9 mouse cellular contexts compared by ENCODE assay signal in the genomic region with DNA sequence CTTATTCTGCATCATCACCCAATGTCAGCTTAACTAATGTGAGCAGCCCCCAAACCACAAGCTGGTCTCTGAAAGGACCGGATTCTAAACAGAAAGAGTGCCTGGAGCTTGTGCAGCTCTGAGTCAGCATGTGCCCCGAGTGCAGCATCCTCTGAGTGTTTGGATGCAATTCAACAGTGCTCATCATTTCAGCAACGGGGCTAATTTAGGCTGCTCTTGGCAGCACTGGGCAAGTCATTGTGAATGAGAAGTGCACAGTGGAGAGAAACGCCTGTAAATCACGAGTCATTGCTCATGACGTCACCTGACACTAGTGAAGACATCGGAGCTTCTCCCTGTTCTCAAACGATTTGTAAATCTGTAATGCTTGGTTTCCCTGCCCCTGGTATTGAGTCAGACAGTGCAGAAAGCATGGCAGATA. TPM values are rescaled to one million over a fixed set of nuclear protein-coding genes. Genes with fewer than 3 reads are reported as not detected.
DNase-seq lines count a peak whose midpoint lies in the region; ATAC-seq and TF ChIP-seq lines count a peak whose summit lies in the region.
"Had no signal": no experiment of that assay in that cellular context is flagged by ENCODE, and none has a peak within 500 bp of the region (broad histone marks: within the 10 kb centered on the region; RNA-seq: fewer than 3 reads in every experiment).

No protein-coding gene starts in this region.

- no peak overlapping the region for H3K9ac ChIP-seq in forebrain, embryonic 15.5 days (replicated peaks)

- no peak for ATAC-seq in forebrain, embryonic 15.5 days (replicated peaks)

- TF ChIP-seq CTCF in spleen, adult 2 months (IDR thresholded peaks at IDR 0.05; ENCODE audit: extremely low read depth, insufficient read depth, insufficient read length, insufficient replicate concordance) = no peak
- TF ChIP-seq CTCF in cortical plate, adult 2 months (IDR thresholded peaks at IDR 0.05; ENCODE audit: extremely low read depth, insufficient read depth, low read length) = no peak

- no peaks in the 10 kb centered on the region for H3K27me3 ChIP-seq in spleen, adult 2 months (ENCODE audit: control insufficient read depth, insufficient read depth, low read length)
- H3K27me3 ChIP-seq in forebrain, embryonic 15.5 days = no peaks in the 10 kb centered on the region

- no peak for DNase-seq in spleen, adult 2 months (ENCODE audit: low read depth in 1 of 2, low spot score in 2 of 2)
- DNase-seq in spleen, postnatal 10 days (ENCODE audit: low spot score in 2 of 2) = no peak
- peak; percentile 86 for DNase-seq in layer of hippocampus, adult 9-11 months
- DNase-seq in embryo, embryonic 11 days = no peak
- DNase-seq in urinary bladder, postnatal 36 days (ENCODE audit: low spot score in 2 of 2) = no peak
- DNase-seq: adrenal gland, postnatal 25 days; lung, adult 2 months had no signal

- H3K4me3 ChIP-seq in spleen, adult 2 months (ENCODE audit: extremely low read depth, insufficient read depth, insufficient read length) = no peak overlapping the region
- no peak overlapping the region for H3K4me3 ChIP-seq in cortical plate, adult 2 months (ENCODE audit: insufficient read depth, low read length)
- no peak overlapping the region for H3K4me3 ChIP-seq in forebrain, embryonic 15.5 days

- H3K4me1 ChIP-seq in spleen, adult 2 months (ENCODE audit: control insufficient read depth, insufficient read depth, insufficient read length) = peaks cover 2% of the 10 kb centered on the region; the same call in 1 of the 2 replicates
- H3K4me1 ChIP-seq in cortical plate, adult 2 months (ENCODE audit: control insufficient read depth, insufficient read depth, low read length) = peaks cover 5% of the 10 kb centered on the region; the same call in 1 of the 2 replicates
- no peaks in the 10 kb centered on the region for H3K4me1 ChIP-seq in forebrain, embryonic 15.5 days

- no peaks in the 10 kb centered on the region for H3K9me3 ChIP-seq in forebrain, embryonic 15.5 days

- WGBS in spleen, adult 2 months = 54% methylated on average over 8 of the region's 8 CpGs
- WGBS in forebrain, embryonic 15.5 days = 74% methylated on average over 8 of the region's 8 CpGs

- H3K36me3 ChIP-seq in spleen, adult 2 months (ENCODE audit: control insufficient read depth, insufficient read depth, low read length) = peaks cover 19% of the 10 kb centered on the region
- H3K36me3 ChIP-seq in forebrain, embryonic 15.5 days = peaks cover 92% of the 10 kb centered on the region

- H3K27ac ChIP-seq in spleen, adult 2 months (ENCODE audit: insufficient read depth, low read length) = peak overlapping the region; percentile 37; the same call in 1 of the 2 replicates
- peak overlapping the region; percentile 6; the same call in 1 of the 2 replicates for H3K27ac ChIP-seq in cortical plate, adult 2 months (ENCODE audit: insufficient read depth, low read length)
- no peak overlapping the region for H3K27ac ChIP-seq in forebrain, embryonic 15.5 days (replicated peaks)

- no peak for TF ChIP-seq POLR2A in spleen, adult 2 months (IDR thresholded peaks at IDR 0.05; ENCODE audit: low read depth, low read length)
- no peak for TF ChIP-seq POLR2A in cortical plate, adult 2 months (IDR thresholded peaks at IDR 0.05; ENCODE audit: extremely low read depth, insufficient read depth, low read length)

- no peak overlapping the region for H3K4me2 ChIP-seq in forebrain, embryonic 15.5 days (replicated peaks)

RNA-seq across cellular contexts. Expression of a gene that starts 46.0 kb away (rescaled TPM):
- 33.1 and 48.3 TPM in 2 replicates for polyA plus RNA-seq in spleen, adult 2 months (2012; rRNA removed)
- polyA plus RNA-seq in cortical plate, adult 2 months (2012; rRNA removed) = 3.2 and 3.7 TPM in 2 replicates
- 0.46 and 0.54 TPM in 2 replicates for polyA plus RNA-seq in forebrain, embryonic 15.5 days (2015; fragmentation: Nextera tagmentation; extraction: Ambion mirVana)

RNA-seq across cellular contexts. Expression of a gene that starts 56.7 kb away (rescaled TPM):
- 2.6 and 4.6 TPM in 2 replicates for polyA plus RNA-seq in spleen, adult 2 months (2012; rRNA removed)
- 34.5 and 36.4 TPM in 2 replicates for polyA plus RNA-seq in cortical plate, adult 2 months (2012; rRNA removed)
- 16.4 and 17.0 TPM in 2 replicates for polyA plus RNA-seq in forebrain, embryonic 15.5 days (2015; fragmentation: Nextera tagmentation; extraction: Ambion mirVana)
